Mouse (Mus musculus): ENCODE measurements at regions not wholly inside any gene's neighbourhood (a gene's known extent, or its start where the extent isn't known, plus 50 kb on each side); places are given as distances from the start of the nearest gene placed in this dataset.
"Not testable (repeated sequence)": the region's sequence is repeated elsewhere in the genome, so short reads cannot be mapped to it uniquely, and the experiment has no call there.

DNA sequence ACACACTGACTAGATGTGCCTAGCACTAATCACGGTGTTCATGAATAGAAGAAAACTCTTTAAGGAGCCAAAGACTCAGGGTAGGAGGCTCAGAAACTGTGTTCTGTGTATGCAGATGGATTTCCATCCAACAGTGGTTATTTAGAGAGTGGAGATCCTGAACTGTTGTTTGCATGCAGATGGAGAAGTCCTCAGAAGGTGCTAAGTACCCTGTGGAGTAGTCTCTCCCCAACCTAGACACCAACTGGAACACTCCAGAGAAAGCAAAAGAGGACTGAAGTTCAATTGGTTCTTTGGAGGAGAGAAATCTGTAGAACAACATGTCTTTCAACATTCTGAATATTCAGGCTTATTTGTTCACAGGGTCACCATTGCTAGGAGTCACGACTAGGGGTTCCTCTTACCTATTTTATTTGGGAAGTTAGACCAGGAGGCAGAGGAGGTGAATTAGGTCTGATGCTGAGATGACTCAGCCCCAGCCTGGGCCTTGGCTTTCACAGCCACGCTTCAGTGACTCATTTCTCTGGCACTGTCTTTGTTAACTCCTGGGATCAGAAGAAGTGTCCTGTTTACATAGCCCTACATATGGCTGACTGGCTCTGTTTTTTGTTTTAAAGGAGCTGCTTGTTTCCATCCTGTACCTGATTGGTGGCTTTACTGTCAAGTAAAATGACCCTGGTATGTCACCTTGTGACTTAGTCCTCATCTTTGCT, 742.0 kb downstream of the Kcna4 start:
- DNase-seq (ENCODE audit: low spot score in 2 of 2): no peak

DNA sequence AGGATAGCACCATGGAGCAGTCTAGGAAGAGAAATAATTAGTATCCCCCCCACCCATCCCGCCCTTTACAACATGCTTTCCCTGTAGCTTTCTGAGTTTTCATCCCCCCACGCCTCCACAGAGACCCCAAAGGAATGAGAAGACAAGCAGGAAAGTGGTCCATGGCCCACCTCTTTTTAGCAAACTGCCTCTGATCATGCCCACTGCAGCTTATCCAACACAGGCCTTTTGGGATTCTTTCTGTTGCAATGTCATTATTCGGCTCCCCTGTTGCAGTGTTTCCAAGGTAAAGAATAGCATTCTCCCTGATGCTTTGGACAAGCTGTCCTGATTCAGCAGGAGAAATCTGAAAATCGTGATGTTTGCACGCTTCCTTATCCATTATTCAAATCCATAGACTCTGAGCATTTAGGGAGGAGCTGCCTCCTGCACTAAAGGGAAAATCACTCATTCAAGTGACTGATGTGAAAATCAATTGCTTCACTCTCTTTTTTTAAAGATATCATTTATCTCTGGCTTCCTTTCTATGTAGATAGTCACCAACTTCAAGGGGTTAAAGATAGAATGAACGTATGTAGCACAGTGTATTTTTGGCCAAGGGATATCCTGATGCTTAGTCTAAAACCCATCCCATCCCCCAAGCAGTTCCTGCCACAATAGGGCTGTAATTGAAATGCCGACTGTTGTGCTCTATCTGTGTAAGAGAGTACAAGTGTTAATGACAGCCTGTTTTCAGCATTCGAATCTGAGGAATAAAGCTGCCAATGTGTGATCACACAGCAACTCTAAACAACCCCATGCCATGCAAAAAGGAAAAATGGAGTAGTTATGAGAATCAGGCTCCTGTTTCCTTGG, 743.1 kb downstream of the Kcna4 start:
- no peak for DNase-seq (ENCODE audit: low spot score in 2 of 2)

DNA sequence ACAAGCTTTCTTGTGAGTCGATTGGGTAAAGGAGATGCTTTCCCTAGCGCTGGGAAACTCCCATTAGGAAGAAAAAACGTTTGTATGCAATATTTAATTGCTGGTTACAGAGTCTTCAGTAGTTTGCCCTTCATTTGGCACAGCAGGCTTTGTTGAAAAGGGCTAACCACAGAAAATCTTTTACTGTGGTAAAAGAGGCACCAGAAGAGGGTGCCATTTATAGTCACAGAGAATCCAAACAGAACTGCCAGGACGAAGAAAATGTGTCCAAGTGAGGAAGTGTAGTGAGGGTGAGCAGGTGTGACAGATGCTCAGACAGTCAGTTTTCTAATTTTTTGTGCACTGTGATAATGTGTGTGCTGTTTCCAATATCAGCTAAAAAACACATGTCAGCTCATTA, 744.4 kb downstream of the Kcna4 start:
- no peak for DNase-seq (ENCODE audit: low spot score in 2 of 2)

DNA sequence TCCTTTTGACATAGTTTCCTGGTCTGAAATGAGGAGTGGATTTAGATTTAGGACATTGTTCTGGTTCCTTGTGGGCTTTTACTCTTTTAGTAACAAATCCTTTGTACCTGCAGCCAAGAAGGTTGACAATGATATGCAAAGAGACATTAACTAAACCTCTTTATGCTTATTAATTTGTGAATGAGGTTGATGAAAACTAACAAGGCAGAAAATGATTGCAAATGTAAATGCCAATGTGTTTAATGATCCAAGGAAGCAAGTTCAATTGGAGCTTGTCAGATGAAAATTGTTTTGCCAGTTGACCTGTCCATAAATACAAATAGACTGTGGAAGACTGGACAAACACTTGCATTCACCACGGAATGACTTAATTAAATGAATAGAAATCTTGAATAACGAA, 751.6 kb downstream of the Kcna4 start:
- no peak for DNase-seq (ENCODE audit: low spot score in 2 of 2)

DNA sequence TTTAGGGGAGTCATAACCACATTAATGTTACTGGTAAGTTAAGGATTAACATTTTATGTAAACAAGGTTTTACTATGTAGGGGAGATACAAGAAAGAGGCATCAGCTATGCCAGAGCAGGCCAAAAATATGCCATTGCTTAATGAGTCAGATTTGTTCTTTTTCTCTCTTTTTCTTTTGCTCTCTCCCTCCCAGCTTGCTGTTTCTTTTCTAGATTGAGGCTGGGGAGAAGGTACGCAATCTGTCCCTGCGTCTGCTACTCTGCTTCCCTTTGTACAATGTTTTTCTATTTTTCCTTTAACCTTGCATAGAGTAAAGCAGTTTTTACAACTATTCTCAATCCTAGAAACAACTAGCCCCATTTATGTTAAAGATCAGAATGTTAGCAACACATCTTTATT, 754.4 kb downstream of the Kcna4 start:
- no peak for DNase-seq (ENCODE audit: low spot score in 2 of 2)

DNA sequence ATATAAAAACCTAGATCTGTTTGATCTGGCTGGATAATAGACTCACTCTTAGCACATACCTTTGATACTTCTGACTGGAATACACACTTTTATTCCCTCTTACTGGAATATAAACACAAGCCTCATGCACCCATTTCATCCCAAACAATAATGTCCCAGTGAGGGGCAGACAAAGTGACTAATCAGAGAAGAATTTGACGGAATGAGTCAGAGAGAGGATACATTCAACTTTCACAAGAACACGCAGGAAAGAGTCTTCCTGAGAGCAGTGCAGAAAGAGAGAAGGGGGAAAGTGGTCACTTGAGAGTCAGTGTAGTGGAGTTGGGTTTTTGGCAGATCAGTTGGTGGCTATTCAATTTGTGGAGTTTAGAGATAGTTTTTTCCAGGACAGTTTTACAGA, 755.6 kb downstream of the Kcna4 start:
- no peak for DNase-seq (ENCODE audit: low spot score in 2 of 2)

DNA sequence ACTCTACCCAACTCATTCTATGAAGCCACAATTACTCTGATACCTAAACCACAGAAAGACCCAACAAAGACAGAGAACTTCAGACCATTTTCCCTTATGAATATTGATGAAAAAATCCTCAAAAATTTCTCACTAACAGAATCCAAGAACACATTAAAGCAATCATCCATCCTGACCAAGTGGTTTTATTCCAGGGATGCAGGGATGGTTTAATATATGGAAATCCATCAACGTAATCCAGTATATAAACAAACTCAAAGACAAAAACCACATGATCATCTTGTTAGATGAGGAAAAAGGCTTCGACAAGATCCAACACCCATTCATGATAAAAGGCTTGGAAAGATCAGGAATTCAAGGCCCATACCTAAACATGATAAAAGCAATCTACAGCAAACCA, 772.3 kb downstream of the Kcna4 start:
- DNase-seq (ENCODE audit: low spot score in 2 of 2): not testable (repeated sequence)

DNA sequence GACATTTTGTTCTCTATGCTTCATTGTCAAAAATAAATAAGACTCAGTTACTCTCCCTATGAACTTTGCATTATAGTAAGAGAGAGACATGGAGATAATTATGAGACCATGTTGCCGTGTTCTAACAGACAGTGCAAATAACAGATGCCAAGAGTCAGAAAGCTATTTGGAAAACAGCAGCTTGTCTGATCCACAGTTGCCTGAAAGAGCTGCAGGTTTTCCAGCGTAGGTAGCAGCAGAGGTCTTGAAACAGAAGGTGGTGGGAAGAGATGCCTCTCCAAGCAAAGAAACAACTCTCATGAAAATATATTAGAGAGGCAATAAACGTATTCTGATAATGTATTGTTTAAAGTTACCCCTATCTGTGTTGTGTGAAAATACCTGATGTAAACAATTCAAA, 793.5 kb downstream of the Kcna4 start:
- no peak for DNase-seq (ENCODE audit: low spot score in 2 of 2)

DNA sequence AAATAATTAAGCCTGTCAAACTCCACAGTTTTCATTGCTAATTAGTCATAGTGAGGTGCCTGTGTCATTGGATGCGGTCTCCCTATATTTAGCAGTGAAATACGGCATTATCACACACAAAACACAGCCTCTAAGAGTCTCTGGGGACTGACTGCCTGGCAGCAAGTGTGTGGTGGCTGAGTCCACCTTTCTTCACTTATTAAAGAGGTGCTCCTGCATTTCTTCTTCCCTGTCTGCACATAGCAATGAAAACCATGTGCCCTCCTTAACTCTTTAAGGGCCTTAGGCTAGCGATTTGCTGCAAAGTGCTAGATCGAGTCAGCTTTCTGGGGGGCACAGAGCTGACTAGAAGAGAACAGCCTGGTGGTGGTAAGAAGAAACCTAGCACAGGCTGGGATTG, 799.8 kb downstream of the Kcna4 start:
- no peak for DNase-seq (ENCODE audit: low spot score in 2 of 2)

DNA sequence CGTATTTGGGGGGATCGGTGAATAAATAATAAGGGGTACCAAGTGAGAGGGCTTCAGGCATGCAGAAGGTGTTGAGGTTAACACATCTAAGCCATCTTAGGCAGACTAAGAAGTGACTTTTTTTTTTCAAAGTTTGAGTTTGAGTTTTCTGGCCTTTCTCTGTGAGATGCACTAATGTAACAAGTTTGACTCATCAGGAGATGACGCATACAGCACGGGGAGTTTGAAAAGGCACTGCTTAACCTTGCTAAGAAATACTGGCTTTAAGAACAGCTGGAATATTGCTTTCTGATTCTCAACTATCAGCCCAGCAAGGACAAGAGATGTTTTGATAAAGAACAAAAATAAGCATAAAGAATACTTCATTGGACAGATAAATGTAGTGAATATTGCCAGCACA, 806.6 kb downstream of the Kcna4 start:
- no peak for DNase-seq (ENCODE audit: low spot score in 2 of 2)

DNA sequence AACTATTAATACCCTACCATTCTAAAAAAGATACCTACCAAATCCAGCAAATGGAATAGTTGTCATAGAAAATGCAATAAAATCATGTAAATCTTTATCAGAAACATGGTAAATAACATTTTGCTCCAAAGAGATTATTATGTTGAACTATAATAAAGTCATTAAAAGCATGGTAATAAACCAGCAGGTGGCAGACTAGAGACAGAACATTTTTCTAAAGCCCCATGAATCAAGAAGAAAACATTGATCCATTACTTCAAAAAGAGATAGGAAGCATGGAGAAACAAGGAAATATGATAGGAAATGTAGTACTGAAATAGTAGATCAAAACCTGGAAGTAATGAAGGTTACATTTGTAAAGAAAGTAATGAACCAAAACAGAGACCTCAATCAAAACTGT, 819.7 kb downstream of the Kcna4 start:
- no peak for DNase-seq (ENCODE audit: low spot score in 2 of 2)

DNA sequence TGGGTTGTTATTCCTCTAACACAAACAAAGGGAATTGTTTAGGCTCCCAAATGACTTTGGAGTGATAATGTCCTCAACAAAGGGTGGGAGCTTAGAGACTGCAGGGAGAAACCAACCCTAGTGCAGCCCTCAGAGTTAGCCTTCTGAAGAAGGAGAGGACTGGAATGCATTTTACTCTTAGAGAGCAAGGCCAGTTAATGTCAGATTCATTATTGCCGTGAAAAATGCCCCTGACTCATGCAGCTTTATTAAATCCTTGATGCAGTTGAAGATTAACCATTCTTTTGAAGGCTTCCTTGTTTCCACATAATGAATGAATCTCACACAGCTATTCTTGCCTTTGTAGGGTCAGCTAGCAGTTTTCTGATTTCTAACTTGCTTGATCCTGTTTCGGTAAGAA, 855.3 kb downstream of the Kcna4 start:
- DNase-seq (ENCODE audit: low spot score in 2 of 2): no peak

DNA sequence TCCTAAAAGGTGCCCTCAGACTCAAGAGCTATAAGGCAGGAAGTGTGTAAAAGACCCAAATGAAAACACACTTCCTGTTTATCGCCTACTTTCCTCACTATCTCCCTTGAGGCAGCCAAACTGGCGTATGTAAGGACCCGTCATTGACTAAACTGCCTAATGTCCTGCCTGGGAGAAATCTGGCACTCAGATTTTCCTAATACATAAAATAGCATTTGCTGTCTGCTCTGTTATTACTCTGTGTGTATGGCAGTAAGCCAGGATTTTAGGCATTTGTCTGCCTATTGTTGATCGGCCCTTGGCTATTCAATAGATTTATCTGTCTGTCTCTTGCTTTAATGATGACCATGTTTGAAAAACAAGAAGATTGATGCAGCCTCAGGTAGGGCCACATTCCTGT, 857.8 kb downstream of the Kcna4 start:
- no peak for DNase-seq (ENCODE audit: low spot score in 2 of 2)

DNA sequence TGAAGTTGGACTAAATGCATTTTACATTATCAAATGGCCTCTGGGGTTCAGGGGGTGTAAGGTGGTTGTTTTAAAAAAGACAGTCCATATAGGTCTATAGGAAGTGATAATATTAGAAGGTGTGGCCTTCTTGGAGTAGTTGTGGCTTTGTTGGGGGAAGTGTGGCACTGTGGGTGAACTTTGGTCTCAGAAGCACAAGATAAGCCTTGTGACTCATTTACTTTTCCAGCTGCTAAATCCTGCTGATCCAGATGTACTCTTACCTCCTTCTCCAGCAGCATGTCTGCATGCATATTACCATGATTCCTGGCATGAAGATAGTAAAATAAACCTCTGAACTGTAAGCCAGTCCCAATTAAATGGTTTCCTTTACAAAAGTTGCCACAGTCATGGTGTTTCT, 865.8 kb downstream of the Kcna4 start:
- no peak for DNase-seq (ENCODE audit: low spot score in 2 of 2)

DNA sequence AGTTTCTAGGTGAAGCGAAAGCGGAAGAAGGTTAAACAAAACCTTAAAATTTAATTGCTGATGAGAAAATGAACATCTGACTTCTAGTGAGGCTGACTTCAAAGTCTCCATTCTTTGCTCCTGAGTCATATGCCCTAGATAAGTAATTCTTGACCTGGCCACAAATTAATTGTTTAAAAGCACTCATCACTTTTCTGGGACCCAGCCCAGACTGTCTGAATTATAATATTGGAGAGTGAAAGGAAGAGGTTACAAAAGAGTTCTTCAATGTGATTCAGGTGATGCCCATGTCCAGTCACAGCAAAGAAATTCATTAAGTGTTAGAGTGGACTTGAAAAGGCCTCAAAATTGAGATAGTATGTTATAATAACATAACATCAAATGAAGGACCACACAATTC, 867.3 kb downstream of the Kcna4 start:
- no peak for DNase-seq (ENCODE audit: low spot score in 2 of 2)

DNA sequence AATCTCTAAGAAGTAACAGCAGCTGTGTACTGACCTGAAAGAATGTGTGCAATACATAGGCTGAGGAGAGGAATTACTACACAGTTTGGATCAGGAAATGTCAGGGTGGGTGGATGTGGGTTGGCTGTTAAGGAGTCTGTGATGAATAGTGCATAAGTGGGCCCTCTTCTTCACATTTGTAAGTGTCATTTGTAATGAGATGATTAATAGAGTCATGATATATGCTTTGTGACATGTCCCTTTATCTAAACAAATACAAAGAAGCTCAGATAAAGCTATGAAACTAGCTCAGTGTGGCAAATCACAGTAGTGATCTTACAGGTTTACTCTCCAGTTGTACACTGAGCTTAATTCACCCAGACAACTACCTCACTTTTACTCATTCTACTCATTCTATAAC, 867.9 kb downstream of the Kcna4 start:
- no peak for DNase-seq (ENCODE audit: low spot score in 2 of 2)

DNA sequence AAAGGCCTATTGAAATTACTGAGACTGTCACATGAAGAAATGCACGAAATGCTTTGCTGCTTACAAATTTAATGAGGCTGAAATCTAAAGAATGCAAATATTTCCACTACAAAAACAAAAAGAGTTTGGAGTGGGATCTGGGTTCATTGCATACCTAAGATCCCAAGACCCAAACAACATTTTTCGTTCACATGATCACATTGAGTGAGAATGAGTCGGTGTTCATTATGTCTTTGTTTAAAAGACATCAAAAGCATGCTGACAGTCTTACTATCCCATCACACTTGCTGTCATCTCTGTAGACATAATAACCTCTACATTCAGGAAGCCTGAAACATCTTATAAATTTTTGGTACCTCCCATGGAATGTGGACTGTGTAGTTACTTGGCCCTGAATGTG, 870.4 kb downstream of the Kcna4 start:
- no peak for DNase-seq (ENCODE audit: low spot score in 2 of 2)

DNA sequence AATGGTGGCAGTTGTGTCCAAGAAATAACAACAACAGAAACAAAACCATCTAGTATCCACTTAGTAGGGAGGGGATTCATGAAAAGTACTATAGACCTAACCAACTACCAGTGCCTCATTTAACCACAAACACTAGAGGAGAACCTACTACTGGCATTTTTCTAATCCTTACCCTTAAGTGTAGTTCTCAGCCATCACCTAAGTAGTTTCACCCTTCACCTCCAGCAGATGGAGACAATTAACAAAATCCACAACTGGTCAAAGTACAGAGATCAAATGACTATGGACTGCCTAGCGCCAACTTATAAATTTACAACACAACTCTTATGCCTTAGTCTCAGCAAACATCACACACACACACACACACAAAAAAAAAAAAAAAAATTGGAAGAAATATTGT, 874.6 kb downstream of the Kcna4 start:
- DNase-seq (ENCODE audit: low spot score in 2 of 2): no peak
